Mouse (Mus musculus) embryonic fibroblast, embryonic 13.5 days (primary cell): ENCODE data around the gene Gm17606. TPM values are rescaled to one million over a fixed set of nuclear protein-coding genes. Genes with fewer than 3 reads are reported as not detected.

Source experiments
- H3K27ac ChIP-seq: 2 replicates; pipeline ENCODE4 v1.5.1; 2012; ENCODE audit warnings: low read length, control low read depth, inconsistent platforms; ENCODE audit not compliant: insufficient read depth
- H3K4me1 ChIP-seq: 2 replicates; pipeline ENCODE4 v1.6.1; 2011; ENCODE audit warnings: low read length; ENCODE audit not compliant: control insufficient read depth, insufficient read depth
- H3K4me3 ChIP-seq: 2 replicates; pipeline ENCODE4 v1.5.1; 2011; ENCODE audit warnings: mild to moderate bottlenecking, control low read depth, low read length; ENCODE audit not compliant: insufficient read depth
- CTCF ChIP-seq: IDR thresholded peaks from 2 replicates; pipeline ENCODE4 v1.5.1; 2011; ENCODE audit warnings: mild to moderate bottlenecking, control low read depth, low read length, moderate library complexity, borderline replicate concordance; ENCODE audit not compliant: insufficient read depth
- POLR2A ChIP-seq: IDR thresholded peaks from 2 replicates; pipeline ENCODE4 v1.6.1; 2011; ENCODE audit warnings: low read depth, mild to moderate bottlenecking, control low read depth, low read length, moderate library complexity
- polyA plus RNA-seq: library from polyadenylated mRNA; stranded (reverse); fragments of >200 nt; gene quantifications from 2 replicates; pipeline ENCODE4 v1.2.4, GENCODE M21; 2011; ENCODE audit warnings: low read depth; ENCODE audit not compliant: missing spikeins, insufficient read length

The Gm17606 gene
- polyA plus RNA-seq, 1 experiment = not detected

GRCm38 (mm10) chr14:54621133-54621532 is 19.6 kb upstream of the Gm17606 start, which contains the start of gene Psmb11:
Psmb11 (plus strand) TSS chr14:54621433.
- no peak within 1 kb of the TSS for H3K4me3 ChIP-seq
- H3K4me1 ChIP-seq = no peaks in the 10 kb centered on the region; the same call in 1 of the 2 replicates
- TF ChIP-seq POLR2A (no peak), CTCF (no peak)
- H3K27ac ChIP-seq = no peak within 1 kb of the TSS

GRCm38 (mm10) chr14:54623334-54623733 is 17.4 kb upstream of the Gm17606 start:
- no peaks in the 10 kb centered on the region for H3K4me1 ChIP-seq
- H3K27ac ChIP-seq = no peak overlapping the region
- no peak overlapping the region for H3K4me3 ChIP-seq
- no peak for TF ChIP-seq CTCF
- TF ChIP-seq POLR2A = no peak

- Histone ChIP-seq H3K4me1 (no peaks in the 10 kb centered on the region), H3K4me3 (no peak overlapping the region), H3K27ac (no peak overlapping the region)
- TF ChIP-seq POLR2A = no peak
- no peak for TF ChIP-seq CTCF
Observed at GRCm38 (mm10) chr14:54624976-54625375, 15.8 kb upstream of the Gm17606 start.

- no peak for TF ChIP-seq CTCF
- no peak for TF ChIP-seq POLR2A
Observed at GRCm38 (mm10) chr14:54628103-54628502, 12.6 kb upstream of the Gm17606 start.

GRCm38 (mm10) chr14:54629797-54630196 is 11.0 kb upstream of the Gm17606 start:
- no peak overlapping the region for H3K27ac ChIP-seq
- H3K4me3 ChIP-seq = no peak overlapping the region
- no peak for TF ChIP-seq POLR2A
- no peak for TF ChIP-seq CTCF
- H3K4me1 ChIP-seq = no peaks in the 10 kb centered on the region

More at GRCm38 (mm10) chr14:54628103-54628502, 12.6 kb upstream of the Gm17606 start:
- H3K4me1 ChIP-seq = no peaks in the 10 kb centered on the region
- H3K4me3 ChIP-seq = no peak overlapping the region
- no peak overlapping the region for H3K27ac ChIP-seq

- no peak overlapping the region for H3K4me3 ChIP-seq
- H3K27ac ChIP-seq = no peak overlapping the region
- H3K4me1 ChIP-seq = no peaks in the 10 kb centered on the region
- TF ChIP-seq POLR2A (no peak), CTCF (no peak)
Observed at GRCm38 (mm10) chr14:54630583-54631239, 10.0 kb upstream of the Gm17606 start.

- Histone ChIP-seq H3K4me1 (no peaks in the 10 kb centered on the region), H3K4me3 (no peak overlapping the region), H3K27ac (no peak overlapping the region)
- TF ChIP-seq CTCF (no peak), POLR2A (no peak)
Observed at GRCm38 (mm10) chr14:54631240-54631599, 9.5 kb upstream of the Gm17606 start.

GRCm38 (mm10) chr14:54632252-54632651 is 8.5 kb upstream of the Gm17606 start:
- no peak overlapping the region for H3K4me3 ChIP-seq
- no peak for TF ChIP-seq CTCF
- no peak for TF ChIP-seq POLR2A
- H3K27ac ChIP-seq = no peak overlapping the region
- no peaks in the 10 kb centered on the region for H3K4me1 ChIP-seq

GRCm38 (mm10) chr14:54634182-54634581 is 6.6 kb upstream of the Gm17606 start:
- Histone ChIP-seq H3K4me1 (no peaks in the 10 kb centered on the region), H3K27ac (no peak overlapping the region), H3K4me3 (no peak overlapping the region)
- no peak for TF ChIP-seq POLR2A
- no peak for TF ChIP-seq CTCF

- H3K27ac ChIP-seq = no peak overlapping the region
- no peak overlapping the region for H3K4me3 ChIP-seq
- H3K4me1 ChIP-seq = peaks cover 4% of the 10 kb centered on the region; the same call in 1 of the 2 replicates
- TF ChIP-seq POLR2A = no peak
- peak; percentile 82; the same call in 1 of the 2 replicates for TF ChIP-seq CTCF
Observed at GRCm38 (mm10) chr14:54636954-54637353, 3.8 kb upstream of the Gm17606 start.

- no peak for TF ChIP-seq POLR2A
- Histone ChIP-seq H3K4me3 (no peak overlapping the region), H3K27ac (no peak overlapping the region), H3K4me1 (peaks cover 4% of the 10 kb centered on the region; the same call in 1 of the 2 replicates)
Observed at GRCm38 (mm10) chr14:54638210-54638609, 2.5 kb upstream of the Gm17606 start.
